Mouse (Mus musculus) neutrophil, adult 5-6 weeks (primary cell): ENCODE measurements around the gene D2hgdh. TPM values are rescaled to one million over a fixed set of nuclear protein-coding genes. Genes with fewer than 3 reads are reported as not detected.

Experiments
- ATAC-seq: fragments of 151-379, 151-347 bp; 2 replicates; pipeline ENCODE4 v1.8.0; 2017; ENCODE audit warnings: mild to moderate bottlenecking, moderate TSS enrichment; ENCODE audit not compliant: insufficient number of reproducible peaks, poor library complexity, low FRiP score, severe bottlenecking; ENCODE audit errors: extremely low read depth
- total RNA-seq: library from RNA; stranded (forward); fragments of 200-1000 nt; gene quantifications from 2 replicates; pipeline ENCODE4 v1.2.3, GENCODE M21; 2017

The D2hgdh gene
- 35.4 and 40.1 TPM in 2 replicates for total RNA-seq

DNA sequence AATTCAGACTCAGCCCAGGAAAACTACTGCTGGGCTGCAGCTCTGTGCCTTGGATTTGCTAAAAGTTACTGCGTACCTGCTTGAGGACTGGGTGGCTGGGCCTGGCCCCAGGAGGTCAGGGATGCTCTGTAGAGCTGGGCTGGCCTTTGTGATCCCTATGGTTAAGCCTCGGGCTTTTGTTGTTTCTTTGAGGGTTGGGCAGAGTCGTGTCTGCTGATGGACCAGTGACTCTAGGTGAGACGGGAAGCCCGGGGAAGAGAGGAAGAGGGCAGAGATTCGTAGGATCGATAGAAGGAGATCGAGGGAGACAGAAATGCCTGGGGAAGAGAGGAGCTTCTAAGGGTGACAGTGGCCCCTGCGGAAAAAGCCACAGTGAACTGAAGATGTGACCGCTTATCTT lies at the start of gene D2hgdh:
TSS of gene D2hgdh (plus strand) at position 301 of the 400 bp plus-strand sequence.
- no peak for ATAC-seq

DNA sequence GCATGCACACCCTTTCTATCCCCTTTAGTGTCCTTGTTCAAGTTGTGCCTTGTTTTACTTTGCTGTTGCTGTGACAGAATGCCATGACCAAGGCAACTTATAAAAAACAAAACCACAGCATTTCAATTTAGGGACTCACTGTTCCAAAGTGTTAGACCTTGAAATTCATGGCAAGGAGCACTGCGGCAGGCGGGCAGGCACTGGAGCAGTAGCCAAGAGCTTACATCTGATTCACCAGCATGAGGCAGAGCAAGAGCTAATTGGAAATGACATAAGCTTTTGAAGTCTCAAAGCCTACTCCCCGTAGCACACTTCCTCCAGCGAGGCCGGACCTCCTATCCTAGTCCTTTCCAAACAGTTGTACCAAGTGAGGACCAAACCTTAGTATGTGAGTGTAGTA lies 48.0 kb upstream of the D2hgdh start:
- no peak for ATAC-seq

DNA sequence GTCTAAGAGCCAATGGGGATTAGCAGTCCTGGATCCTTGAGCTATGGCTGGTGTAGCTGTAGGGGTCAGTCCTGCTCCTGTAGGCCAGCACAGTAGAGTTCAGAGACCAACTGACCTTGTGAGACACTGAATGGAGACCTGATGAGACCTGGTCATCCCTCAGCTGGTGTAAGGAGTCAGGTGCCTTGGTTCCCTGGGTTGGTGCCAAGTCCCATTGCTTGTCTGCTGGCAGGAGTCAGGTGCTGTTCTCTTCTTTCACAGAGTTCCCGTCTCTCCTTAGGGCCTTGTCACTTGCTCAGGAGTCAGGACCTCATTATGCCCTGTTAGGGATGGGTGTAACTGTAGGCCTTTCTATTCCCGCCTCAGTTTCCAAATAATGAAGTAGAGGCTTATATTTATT lies 37.8 kb upstream of the D2hgdh start:
- ATAC-seq, result no peak

DNA sequence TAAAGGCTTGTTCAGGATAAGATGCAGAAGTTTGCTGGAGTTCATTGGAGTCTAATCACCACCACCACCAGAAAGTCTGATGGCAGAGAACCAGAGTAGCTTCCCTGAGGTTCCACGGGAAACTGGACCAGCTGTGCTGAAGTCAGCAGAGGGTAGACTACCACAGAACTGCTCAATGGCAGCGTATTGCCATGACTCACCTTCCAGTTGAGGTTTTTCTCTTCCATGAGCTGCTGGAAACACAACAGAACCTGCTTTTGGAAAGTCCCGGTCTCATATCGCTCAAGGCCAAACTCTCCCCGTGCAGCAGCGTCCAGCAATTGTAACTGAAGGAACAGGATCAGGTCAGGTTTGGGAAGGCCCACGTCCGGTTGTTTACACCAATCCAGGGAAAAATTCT lies 30.2 kb upstream of the D2hgdh start:
- ATAC-seq, result no peak

DNA sequence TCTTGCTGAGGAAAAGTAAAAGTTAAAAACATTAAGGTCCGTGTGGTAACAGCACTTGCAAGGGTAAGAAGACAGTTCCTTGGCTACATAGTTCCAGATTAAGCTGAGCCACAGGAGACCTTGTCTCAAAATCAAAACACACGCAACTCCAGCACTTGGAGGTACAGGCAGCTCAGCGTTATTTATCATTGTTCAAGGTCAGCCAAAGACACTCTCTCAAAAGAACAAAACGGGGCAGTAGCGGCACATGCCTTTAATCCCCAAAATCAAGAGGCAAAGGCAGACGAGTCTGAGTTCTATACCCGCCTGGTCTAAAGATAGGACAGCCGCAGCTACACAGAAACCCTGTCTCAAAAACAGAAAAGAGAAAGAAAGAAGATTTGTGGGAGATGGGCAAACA lies 28.8 kb upstream of the D2hgdh start:
- no peak for ATAC-seq

DNA sequence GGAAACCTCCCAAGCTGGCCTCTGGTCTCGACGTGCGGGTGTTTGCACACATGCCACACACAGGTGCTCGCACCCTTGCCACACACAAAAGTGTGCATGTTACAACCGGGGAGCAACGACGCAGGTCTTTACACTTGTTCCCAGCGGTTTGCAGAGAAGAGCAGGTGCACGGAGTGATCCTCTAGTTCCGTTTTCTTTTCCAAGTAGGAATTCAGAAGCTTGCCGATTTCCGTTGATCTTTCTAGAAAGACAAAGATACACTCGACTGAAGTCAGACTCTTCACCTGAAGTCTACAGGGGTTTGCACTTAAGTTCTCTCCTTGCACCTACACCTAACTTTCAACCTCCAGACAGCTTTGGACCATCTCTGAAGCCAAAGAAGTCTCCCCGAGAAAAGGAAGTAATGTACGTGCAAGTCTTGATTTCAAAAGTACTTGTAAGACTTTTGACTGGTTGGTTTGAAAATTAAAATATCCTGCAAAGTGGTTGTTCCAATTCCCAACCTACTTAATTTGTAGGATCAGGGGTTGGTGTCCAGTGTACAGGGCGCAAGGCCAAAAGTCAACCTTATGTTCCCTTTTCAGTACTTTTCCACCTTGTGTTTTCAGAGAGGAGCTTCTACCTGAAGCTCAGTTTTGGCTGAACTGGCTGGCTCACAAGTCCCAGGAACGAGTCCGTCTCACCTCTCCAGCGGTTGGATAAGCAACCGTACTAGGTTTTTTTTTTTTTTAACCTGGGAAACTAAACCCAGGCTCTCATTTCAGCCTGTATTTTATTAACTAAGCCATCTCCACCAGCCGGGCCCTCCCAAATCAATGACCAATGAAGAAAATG lies 23.8 kb upstream of the D2hgdh start:
- no peak for ATAC-seq

DNA sequence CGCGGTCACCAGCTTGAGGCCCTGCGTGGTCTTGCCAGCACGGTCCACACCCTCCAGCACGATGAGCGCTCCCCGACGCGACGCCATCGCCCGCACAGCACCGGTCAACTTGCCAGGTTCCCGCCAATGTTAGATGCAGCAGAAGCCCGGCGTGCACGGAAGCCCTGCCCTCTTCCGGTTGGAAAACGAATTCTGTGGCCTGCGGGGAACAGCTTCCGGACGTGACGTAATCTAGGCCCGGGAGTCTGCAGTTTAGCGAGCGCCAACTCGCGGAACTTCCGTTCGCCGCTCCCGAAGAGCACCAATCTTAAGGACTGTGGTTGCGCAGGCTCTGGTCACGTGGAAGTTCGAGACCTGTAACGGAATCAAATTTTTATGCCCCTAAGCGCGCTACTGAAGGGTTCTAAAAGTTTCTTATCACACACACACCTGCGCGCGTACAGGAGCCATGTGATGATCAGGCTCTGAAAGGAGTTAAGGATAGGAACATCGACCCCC lies 22.9 kb upstream of the D2hgdh start, which contains the start of gene Dtymk:
TSS of gene Dtymk (minus strand) at position 194 of the 498 bp plus-strand sequence.
- peak; percentile 71 for ATAC-seq

DNA sequence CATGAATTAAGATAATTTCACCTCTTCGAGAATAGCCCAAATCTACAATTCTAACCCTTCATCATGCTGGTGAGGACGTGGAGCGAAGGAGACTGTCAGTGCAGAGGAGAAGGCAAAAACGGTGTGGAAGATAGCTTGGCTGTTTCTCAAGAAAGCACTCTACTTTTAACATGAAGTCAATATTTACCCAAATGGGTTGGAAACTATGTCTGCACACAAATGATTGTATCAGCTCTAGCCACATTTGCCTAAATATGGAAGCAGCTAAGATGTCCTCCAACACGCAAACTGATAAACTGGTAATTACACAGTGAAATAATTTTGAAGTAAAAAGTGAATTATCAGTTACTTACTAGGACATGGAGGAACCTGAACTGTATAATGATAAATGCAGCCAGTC lies 21.9 kb upstream of the D2hgdh start:
- no peak for ATAC-seq

DNA sequence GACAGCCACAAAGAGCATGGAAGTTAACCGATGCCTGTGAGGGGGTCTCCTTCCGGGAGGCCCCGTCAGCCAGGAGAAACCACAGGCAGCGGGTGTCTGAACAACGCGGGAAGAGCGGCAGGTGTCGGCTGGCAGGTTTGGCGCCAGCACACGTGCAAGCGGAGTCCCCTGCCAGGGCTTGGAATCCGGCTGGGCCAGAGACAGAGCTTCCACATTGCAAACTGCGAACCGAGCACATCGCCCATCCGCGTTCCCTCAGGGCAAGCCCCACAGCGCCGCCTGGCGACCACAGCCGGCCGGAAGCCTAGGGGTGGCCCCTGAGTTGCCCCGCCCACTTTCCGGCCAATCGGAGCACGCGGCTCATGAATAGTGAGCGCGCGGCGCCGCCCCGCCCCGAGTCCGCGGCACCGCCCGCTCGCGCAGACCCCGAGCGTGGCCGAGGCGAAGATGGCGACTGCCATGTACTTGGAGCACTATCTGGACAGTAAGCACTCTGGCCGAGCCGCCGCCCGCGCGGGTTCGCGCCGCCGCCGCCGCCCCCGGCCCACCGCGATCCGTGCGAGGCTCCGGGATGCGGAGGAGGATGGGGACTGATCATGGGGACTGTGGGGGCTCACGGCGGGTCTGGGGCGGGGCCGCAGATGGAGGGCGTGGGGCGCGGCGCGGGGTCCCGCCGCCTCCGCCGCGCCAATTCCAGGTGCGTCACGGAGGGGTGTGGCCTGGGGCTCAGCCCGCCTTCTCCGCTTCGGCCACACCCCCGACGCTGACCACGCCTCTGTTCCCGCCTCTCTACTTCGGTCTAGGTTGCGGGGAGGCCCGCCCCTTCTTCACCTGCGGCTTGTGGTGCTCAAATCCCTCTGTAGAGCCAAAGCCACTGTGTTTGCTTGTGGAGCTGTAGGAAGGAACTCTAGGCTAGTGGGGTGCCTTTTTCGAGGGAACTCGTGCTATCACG lies 20.9 kb upstream of the D2hgdh start, which contains the start of gene Ing5:
TSS of gene Ing5 (plus strand) at position 410 of the 952 bp plus-strand sequence.
- peak; percentile 76 for ATAC-seq

DNA sequence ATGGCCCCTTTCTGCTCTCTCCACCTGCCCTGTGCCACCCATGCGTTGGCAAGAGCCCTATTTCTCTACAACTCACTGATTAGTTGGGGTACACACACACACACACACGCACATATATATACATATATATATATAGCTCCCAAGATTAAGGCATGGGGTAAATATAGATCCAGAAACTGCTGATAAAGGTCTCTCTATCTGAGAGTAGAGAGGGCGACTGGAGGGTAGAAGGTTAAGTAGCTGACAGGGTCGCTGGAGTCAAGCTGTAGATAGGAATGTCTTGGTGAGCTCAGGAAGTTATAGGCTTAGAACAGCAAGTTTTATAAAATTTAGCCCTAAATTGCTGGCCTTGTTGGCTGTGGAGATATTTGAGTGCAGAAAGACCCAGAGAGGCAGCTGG lies 19.9 kb upstream of the D2hgdh start:
- no peak for ATAC-seq

DNA sequence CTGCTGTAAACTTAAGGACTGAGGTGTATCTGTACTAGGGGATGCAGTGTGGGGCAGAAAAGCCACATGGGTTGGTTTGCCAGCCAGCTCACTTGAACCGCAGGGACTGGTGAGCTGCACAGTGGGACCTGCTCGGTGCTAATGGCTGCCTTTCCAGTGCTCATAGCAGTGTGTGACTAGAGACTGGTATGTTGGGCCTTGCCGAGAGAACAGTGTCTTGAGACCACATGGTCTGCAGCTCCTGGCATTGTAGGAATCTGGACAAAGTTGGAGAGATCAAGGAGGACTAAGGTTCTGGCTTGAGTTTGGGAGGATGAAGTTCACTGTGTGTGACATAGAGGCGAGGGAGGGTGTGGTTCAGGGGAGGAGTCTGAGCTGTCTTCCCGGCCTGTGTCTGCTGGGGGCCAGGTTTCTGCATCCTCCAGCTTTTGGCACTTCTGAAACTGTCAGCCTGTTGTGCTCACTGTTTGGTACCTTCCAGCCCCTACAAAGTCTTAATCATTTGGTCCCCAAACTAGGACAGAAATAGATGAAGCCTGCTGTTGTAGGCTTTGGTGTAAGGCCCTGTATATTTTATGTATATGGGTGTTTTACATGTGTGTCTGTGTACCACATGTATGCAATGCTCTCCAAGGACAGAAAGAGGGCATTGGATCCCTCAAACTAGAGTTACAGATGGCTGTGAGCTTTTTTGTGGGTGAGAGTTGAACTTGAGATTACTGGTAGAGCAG lies 19.3 kb upstream of the D2hgdh start:
- ATAC-seq, result no peak

DNA sequence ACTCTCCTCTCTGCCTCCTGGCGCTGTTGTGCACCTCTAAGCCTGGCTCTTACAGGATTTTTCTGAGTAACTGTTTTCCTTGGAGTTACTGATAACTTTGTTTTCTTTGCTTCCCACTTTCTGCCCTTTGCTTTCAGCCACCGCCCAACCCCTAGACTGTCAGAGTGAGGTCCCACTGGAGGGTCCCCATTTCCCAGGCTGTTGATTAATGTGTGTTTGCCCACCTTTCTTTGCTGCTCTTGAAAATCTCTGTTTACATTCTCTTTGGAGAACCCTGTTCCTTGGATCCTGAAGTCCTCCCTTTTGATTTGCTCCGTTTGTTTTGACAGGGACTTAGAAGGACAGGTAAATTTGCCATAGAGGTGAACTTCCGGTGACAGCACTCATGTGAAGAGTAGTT lies 15.8 kb upstream of the D2hgdh start:
- no peak for ATAC-seq

DNA sequence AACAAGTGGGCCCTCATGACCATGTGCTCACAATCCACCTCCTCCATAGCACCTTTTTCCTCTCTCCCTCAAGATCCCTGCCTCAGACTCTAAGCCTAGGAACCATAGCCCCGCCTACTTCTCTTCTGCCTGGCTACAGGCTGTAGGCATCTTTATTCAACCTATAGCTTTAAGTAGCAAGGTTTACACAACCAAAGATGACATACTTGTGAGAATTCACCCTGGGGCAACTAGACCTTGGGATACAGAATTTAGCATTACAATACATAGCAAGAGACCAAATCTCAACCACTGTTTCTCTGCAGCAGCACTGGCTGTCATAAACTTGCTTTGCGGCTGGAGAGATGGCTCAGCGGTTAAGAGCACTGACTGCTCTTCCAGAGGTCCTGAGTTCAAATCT lies 14.7 kb upstream of the D2hgdh start:
- ATAC-seq, result no peak

DNA sequence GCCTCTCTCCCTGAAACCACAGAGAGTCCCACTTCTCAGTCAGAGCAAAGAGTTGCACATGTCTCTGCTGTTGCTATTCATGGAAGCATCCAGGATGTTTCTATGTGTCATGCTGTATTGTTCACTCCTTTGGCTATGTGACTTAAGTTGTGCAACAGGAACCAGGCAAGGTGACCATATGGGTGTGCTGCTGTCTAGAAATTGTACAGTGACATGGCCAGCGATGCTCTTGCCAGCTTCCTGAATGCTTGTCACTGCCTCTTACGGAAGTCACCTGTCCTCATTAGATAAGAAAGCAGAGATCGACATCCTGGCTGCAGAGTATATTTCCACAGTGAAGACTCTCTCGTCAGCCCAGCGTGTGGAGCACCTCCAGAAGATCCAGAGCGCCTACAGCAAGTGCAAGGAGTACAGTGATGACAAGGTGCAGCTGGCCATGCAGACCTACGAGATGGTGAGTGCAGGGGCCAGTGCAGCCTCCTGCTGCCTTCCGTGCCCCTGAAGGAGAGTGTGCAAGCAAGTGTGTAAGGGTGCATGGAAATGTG lies 13.1 kb upstream of the D2hgdh start:
- no peak for ATAC-seq

DNA sequence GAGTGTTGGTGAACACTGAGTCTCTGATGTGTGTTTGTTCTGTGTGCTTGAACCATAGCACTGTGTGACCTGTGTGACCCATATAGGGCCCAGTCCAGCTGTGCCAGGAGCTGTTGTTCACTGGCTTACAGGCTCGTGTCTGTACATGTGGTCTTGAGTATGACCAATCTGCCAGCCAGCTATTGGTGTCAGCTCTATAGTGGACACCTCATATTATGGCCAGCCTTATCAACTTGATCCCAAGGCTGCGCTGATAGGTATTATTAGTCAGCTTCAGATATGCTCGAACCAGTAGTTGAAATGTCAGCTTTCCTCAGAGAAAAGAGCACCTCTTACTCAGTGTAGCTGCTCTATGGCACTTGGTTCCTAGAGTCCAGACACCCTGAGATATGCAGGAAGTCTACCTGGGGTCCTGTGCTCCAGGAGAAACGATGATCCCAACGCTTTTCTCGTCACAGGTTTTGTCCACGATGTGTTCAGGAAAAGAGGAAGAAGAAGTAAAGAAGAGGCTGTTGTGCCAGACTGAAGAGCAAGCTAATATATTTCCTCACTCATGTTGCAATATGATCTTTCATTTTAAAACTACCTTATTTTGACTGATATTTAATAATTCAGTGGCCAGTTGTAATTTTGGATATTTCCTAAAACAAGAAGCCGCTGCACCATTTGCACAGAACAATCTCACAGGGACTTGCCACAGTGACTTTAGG lies 6.7 kb upstream of the D2hgdh start:
- no peak for ATAC-seq

DNA sequence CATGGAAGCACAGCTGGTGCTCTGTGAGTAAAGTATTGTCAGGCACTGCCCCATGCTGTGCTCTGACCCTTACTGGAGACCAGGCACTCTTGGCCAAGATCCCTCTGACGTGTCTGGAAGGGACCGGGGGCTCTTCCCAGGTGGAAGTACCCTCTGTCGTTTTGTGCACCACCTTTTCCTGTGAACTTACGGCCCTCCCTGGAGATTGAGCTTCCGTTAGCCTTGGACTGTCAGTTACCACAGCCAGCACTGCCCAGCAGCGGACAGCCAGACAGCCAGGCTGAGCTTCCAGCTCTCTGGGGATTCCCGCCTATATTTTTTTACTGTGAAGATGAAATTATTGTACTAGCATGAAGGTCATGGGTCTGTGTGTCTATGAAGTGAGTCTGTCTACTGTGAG lies 6.0 kb upstream of the D2hgdh start:
- no peak for ATAC-seq

DNA sequence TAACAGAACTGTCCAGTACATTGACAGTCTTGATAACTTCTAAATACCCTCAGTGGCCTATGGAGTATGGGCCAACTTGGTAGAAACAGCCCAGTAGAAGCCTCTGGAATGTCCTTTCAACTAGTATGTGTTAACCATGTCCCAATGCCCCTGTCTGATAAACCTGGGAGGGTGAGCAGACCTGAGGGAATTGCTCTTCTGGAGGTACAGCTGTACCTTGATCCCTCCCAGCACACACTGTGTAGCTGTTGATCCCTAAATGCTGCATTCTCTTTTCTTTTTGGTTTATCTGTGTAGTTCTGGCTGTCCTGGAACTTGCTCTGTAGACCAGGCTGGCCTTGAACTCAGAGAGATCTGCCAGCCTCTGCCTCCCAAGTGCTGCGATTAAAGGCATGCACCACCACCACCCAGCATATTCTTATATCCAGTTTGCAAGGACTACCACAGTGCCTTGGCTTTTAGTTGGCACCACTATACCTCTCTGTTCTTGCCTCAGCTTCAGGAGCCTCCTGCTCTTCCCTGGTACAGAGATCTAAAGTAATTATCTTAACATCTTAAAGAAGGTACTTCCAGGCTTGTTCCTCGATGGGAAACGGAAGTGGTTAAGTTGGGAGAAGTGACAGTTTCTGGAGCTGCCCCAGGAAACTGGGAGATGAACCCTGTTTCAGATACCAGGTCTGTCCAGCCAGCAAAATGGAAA lies 763 bp upstream of the D2hgdh start:
- no peak for ATAC-seq
